Mouse (Mus musculus): ENCODE data around the gene Sh3bgrl2. TPM values are rescaled to one million over a fixed set of nuclear protein-coding genes. Genes with fewer than 3 reads are reported as not detected.

Gene Sh3bgrl2
- polyA plus RNA-seq, 1 experiment from 2014 or later: 10.6 TPM

GRCm38 (mm10) chr9:83576689-83577057 is 28.5 kb downstream of the Sh3bgrl2 start:
- Histone ChIP-seq H3K4me3 (ENCODE audit: low read length) (no peak overlapping the region), H3K4me2 (ENCODE audit: low read length) (no peak overlapping the region), H3K27ac (ENCODE audit: low read depth, low read length) (no peak overlapping the region), H3K9ac (ENCODE audit: low read depth, low read length) (no peak overlapping the region), H3K36me3 (ENCODE audit: control insufficient read depth, insufficient read depth, low read length) (no peaks in the 10 kb centered on the region), H3K9me3 (ENCODE audit: control insufficient read depth, low read length) (no peaks in the 10 kb centered on the region), H3K27me3 (replicated peaks; ENCODE audit: control insufficient read depth, insufficient read depth, low read length) (no peaks in the 10 kb centered on the region), H3K4me1 (ENCODE audit: control insufficient read depth, insufficient read depth, low read depth, low read length) (peaks cover 4% of the 10 kb centered on the region; the same call in 1 of the 2 replicates)
- WGBS: 32% methylated on average over 3 of the region's 3 CpGs
- ATAC-seq: peak; percentile 83

- Histone ChIP-seq H3K9me3 (ENCODE audit: control insufficient read depth, low read length) (no peaks in the 10 kb centered on the region), H3K4me1 (ENCODE audit: control insufficient read depth, insufficient read depth, low read depth, low read length) (peaks cover 4% of the 10 kb centered on the region; the same call in 1 of the 2 replicates), H3K4me3 (ENCODE audit: low read length) (no peak overlapping the region), H3K27me3 (replicated peaks; ENCODE audit: control insufficient read depth, insufficient read depth, low read length) (no peaks in the 10 kb centered on the region), H3K4me2 (ENCODE audit: low read length) (no peak overlapping the region), H3K9ac (ENCODE audit: low read depth, low read length) (no peak overlapping the region; the same call in 1 of the 2 replicates), H3K36me3 (ENCODE audit: control insufficient read depth, insufficient read depth, low read length) (no peaks in the 10 kb centered on the region), H3K27ac (ENCODE audit: low read depth, low read length) (no peak overlapping the region)
- 88% methylated on average over 7 of the region's 7 CpGs for WGBS
- ATAC-seq: peak; percentile 35; the same call in 1 of the 2 replicates
Observed at GRCm38 (mm10) chr9:83577260-83577659, 29.1 kb downstream of the Sh3bgrl2 start.

GRCm38 (mm10) chr9:83579049-83579448 is 30.9 kb downstream of the Sh3bgrl2 start:
- no peak overlapping the region for H3K4me3 ChIP-seq (ENCODE audit: low read length)

GRCm38 (mm10) chr9:83582748-83583147 is 34.6 kb downstream of the Sh3bgrl2 start:
- Histone ChIP-seq H3K27me3 (replicated peaks; ENCODE audit: control insufficient read depth, insufficient read depth, low read length) (no peaks in the 10 kb centered on the region), H3K36me3 (ENCODE audit: control insufficient read depth, insufficient read depth, low read length) (no peaks in the 10 kb centered on the region), H3K9ac (ENCODE audit: low read depth, low read length) (no peak overlapping the region), H3K4me1 (ENCODE audit: control insufficient read depth, insufficient read depth, low read depth, low read length) (no peaks in the 10 kb centered on the region), H3K27ac (ENCODE audit: low read depth, low read length) (no peak overlapping the region), H3K4me3 (ENCODE audit: low read length) (no peak overlapping the region), H3K9me3 (ENCODE audit: control insufficient read depth, low read length) (no peaks in the 10 kb centered on the region), H3K4me2 (ENCODE audit: low read length) (no peak overlapping the region)
- WGBS: 82% methylated on average over 7 of the region's 7 CpGs
- no peak for ATAC-seq

More at GRCm38 (mm10) chr9:83579049-83579448, 30.9 kb downstream of the Sh3bgrl2 start:
- no peaks in the 10 kb centered on the region for H3K36me3 ChIP-seq (ENCODE audit: control insufficient read depth, insufficient read depth, low read length)
- no peak overlapping the region for H3K9ac ChIP-seq (ENCODE audit: low read depth, low read length)
- no peaks in the 10 kb centered on the region for H3K9me3 ChIP-seq (ENCODE audit: control insufficient read depth, low read length)
- WGBS: 80% methylated on average over 4 of the region's 4 CpGs
- no peak for ATAC-seq
- peaks cover 2% of the 10 kb centered on the region; the same call in 1 of the 2 replicates for H3K4me1 ChIP-seq (ENCODE audit: control insufficient read depth, insufficient read depth, low read depth, low read length)
- H3K27ac ChIP-seq (ENCODE audit: low read depth, low read length): no peak overlapping the region
- no peak overlapping the region for H3K4me2 ChIP-seq (ENCODE audit: low read length)
- no peaks in the 10 kb centered on the region for H3K27me3 ChIP-seq (replicated peaks; ENCODE audit: control insufficient read depth, insufficient read depth, low read length)

- H3K4me1 ChIP-seq (ENCODE audit: control insufficient read depth, insufficient read depth, low read depth, low read length): peaks cover 7% of the 10 kb centered on the region; the same call in 1 of the 2 replicates
- no peaks in the 10 kb centered on the region for H3K27me3 ChIP-seq (replicated peaks; ENCODE audit: control insufficient read depth, insufficient read depth, low read length)
- no peak overlapping the region for H3K27ac ChIP-seq (ENCODE audit: low read depth, low read length)
- H3K9me3 ChIP-seq (ENCODE audit: control insufficient read depth, low read length): no peaks in the 10 kb centered on the region
- ATAC-seq: no peak
- H3K9ac ChIP-seq (ENCODE audit: low read depth, low read length): no peak overlapping the region
- no peaks in the 10 kb centered on the region for H3K36me3 ChIP-seq (ENCODE audit: control insufficient read depth, insufficient read depth, low read length)
- H3K4me2 ChIP-seq (ENCODE audit: low read length): no peak overlapping the region
- no peak overlapping the region for H3K4me3 ChIP-seq (ENCODE audit: low read length)
- 85% methylated on average over 17 of the region's 17 CpGs for WGBS
Observed at GRCm38 (mm10) chr9:83586316-83587050, 38.4 kb downstream of the Sh3bgrl2 start.

GRCm38 (mm10) chr9:83587116-83587515 is 39.0 kb downstream of the Sh3bgrl2 start:
- Histone ChIP-seq H3K9ac (ENCODE audit: low read depth, low read length) (no peak overlapping the region), H3K36me3 (ENCODE audit: control insufficient read depth, insufficient read depth, low read length) (no peaks in the 10 kb centered on the region), H3K27ac (ENCODE audit: low read depth, low read length) (no peak overlapping the region), H3K27me3 (replicated peaks; ENCODE audit: control insufficient read depth, insufficient read depth, low read length) (no peaks in the 10 kb centered on the region), H3K4me2 (ENCODE audit: low read length) (no peak overlapping the region), H3K4me3 (ENCODE audit: low read length) (no peak overlapping the region), H3K4me1 (ENCODE audit: control insufficient read depth, insufficient read depth, low read depth, low read length) (peaks cover 7% of the 10 kb centered on the region; the same call in 1 of the 2 replicates), H3K9me3 (ENCODE audit: control insufficient read depth, low read length) (no peaks in the 10 kb centered on the region)
- ATAC-seq: no peak
- 87% methylated on average over 9 of the region's 9 CpGs for WGBS

GRCm38 (mm10) chr9:83589063-83589462 is 40.9 kb downstream of the Sh3bgrl2 start:
- WGBS: 89% methylated on average over 2 of the region's 2 CpGs
- Histone ChIP-seq H3K27ac (ENCODE audit: low read depth, low read length) (no peak overlapping the region), H3K9me3 (ENCODE audit: control insufficient read depth, low read length) (no peaks in the 10 kb centered on the region), H3K27me3 (replicated peaks; ENCODE audit: control insufficient read depth, insufficient read depth, low read length) (no peaks in the 10 kb centered on the region), H3K4me1 (ENCODE audit: control insufficient read depth, insufficient read depth, low read depth, low read length) (peaks cover 7% of the 10 kb centered on the region; the same call in 1 of the 2 replicates), H3K36me3 (ENCODE audit: control insufficient read depth, insufficient read depth, low read length) (no peaks in the 10 kb centered on the region), H3K4me2 (ENCODE audit: low read length) (no peak overlapping the region), H3K4me3 (ENCODE audit: low read length) (no peak overlapping the region), H3K9ac (ENCODE audit: low read depth, low read length) (no peak overlapping the region)
- no peak for ATAC-seq

GRCm38 (mm10) chr9:83589680-83590467 is 41.7 kb downstream of the Sh3bgrl2 start:
- peak; percentile 73 for ATAC-seq
- Histone ChIP-seq H3K4me1 (ENCODE audit: control insufficient read depth, insufficient read depth, low read depth, low read length) (peaks cover 7% of the 10 kb centered on the region; the same call in 1 of the 2 replicates), H3K4me3 (ENCODE audit: low read length) (no peak overlapping the region), H3K9ac (ENCODE audit: low read depth, low read length) (peak overlapping the region; percentile 17), H3K9me3 (ENCODE audit: control insufficient read depth, low read length) (no peaks in the 10 kb centered on the region), H3K36me3 (ENCODE audit: control insufficient read depth, insufficient read depth, low read length) (no peaks in the 10 kb centered on the region), H3K4me2 (ENCODE audit: low read length) (no peak overlapping the region), H3K27me3 (replicated peaks; ENCODE audit: control insufficient read depth, insufficient read depth, low read length) (no peaks in the 10 kb centered on the region), H3K27ac (ENCODE audit: low read depth, low read length) (peak overlapping the region; percentile 66)
- WGBS: 52% methylated on average over 14 of the region's 14 CpGs

GRCm38 (mm10) chr9:83591848-83592456 is 43.8 kb downstream of the Sh3bgrl2 start:
- Histone ChIP-seq H3K4me3 (ENCODE audit: low read length) (no peak overlapping the region), H3K27me3 (replicated peaks; ENCODE audit: control insufficient read depth, insufficient read depth, low read length) (no peaks in the 10 kb centered on the region), H3K9me3 (ENCODE audit: control insufficient read depth, low read length) (no peaks in the 10 kb centered on the region), H3K9ac (ENCODE audit: low read depth, low read length) (no peak overlapping the region), H3K4me1 (ENCODE audit: control insufficient read depth, insufficient read depth, low read depth, low read length) (peaks cover 7% of the 10 kb centered on the region; the same call in 1 of the 2 replicates), H3K27ac (ENCODE audit: low read depth, low read length) (no peak overlapping the region), H3K4me2 (ENCODE audit: low read length) (no peak overlapping the region), H3K36me3 (ENCODE audit: control insufficient read depth, insufficient read depth, low read length) (no peaks in the 10 kb centered on the region)
- ATAC-seq: no peak
- 86% methylated on average over 10 of the region's 10 CpGs for WGBS
